Mouse (Mus musculus) kidney, adult 9 months (tissue): ENCODE data around the gene Pstpip1.

Source experiments
- DNase-seq: peaks from one replicate; pipeline ENCODE4 v3.0.0; 2022

Gene Pstpip1

DNA sequence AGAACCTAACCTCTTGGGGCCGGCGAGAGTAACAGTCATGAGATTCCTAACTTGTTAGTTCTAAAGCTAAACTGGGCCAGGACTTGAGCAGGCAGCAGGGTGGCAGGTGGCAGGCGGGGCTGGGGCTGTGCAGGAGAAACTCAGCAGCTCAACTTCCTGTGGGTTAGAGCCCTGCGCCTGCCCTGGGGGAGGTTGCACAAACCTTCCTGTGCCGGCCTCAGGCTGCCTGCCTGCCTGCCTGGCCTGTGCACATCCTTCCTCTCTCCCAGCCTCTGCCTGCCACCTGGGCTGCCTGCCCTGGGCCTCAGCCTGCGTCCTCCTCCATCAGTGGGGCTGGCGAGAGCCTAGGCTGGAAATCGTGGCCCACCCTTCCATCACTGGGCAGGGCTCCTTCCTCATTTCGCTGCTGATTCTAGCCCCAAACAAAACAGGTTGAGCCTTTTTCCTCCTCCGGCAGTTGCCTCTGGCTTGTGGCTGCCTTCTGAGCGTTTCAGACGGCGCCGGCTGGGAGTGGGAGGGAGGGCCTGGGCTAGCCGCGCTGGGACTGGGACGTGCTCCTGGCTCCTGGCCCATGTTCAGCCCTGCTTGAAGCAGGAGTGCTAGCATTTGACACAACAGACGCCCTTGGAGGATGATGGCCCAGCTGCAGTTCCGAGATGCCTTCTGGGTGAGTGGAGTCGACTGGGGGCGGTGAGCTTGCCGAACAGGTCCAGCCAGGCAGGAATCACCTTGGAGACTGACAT is at the start of gene Pstpip1:
TSS of gene Pstpip1 (plus strand) at position 185 of the 743 bp plus-strand sequence.
- DNase-seq = peak; percentile 42

DNA sequence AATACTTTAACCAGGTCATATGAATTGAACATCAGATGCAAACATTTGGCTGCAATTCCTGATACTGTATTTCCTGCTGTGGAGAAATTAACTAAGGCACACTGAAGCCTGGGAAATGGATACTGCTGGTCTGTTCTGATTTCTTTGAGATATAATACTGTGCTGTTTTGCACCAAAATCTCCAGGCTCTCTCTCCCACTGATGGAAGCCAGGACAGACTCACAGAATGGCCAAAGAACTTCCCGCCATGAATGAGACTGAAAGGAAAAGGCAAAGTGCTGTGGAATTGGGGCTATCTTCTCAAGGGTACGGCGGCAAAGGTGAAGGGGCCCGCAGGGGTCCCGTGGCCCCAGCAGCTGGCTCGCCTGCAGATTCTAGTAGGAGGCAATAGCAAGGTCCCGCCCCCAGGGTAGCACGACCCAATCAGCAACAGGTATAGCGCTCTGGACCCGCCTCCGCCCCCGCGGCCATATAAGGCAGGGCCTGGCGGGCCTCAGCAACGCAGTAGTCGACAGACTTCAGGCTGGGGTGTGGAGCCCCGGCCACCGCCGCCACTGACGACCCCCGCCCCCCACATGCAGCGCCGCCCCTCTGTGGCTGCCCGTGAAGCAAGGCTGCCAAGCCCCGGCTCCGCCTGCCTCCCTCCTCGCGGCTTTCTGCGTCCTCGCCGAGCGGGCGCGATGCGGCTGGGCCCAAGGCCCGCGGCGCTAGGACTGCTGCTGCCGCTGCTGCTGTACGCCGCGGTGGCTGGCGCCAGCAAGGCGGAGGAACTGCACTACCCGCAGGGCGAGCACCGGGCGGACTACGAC is 48.2 kb upstream of the Pstpip1 start, which contains the start of gene Rcn2:
TSS of gene Rcn2 (plus strand) at position 474 of the 809 bp plus-strand sequence.
- peak; percentile 96 for DNase-seq

DNA sequence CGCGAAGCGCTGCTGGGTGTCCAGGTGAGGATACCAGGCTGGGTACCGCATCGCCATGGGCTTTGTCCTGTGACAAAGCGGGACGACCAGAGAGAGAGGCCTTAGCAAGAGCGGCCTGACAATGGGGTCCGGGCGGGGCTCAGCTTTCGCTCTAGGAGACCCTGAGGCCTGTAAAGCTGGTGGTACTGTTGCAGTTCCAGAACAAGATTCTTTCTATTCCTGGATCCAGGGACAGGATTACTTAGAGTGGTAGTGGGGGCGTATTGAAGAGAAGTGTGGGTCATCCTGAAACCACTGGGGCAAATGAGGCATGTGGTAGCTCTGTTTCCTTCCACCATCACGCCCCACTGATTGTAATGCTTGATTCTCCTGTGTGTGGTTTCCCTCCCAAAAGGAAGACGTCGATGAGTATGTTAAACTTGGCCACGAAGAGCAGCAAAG is 47.6 kb upstream of the Pstpip1 start:
- no peak for DNase-seq

DNA sequence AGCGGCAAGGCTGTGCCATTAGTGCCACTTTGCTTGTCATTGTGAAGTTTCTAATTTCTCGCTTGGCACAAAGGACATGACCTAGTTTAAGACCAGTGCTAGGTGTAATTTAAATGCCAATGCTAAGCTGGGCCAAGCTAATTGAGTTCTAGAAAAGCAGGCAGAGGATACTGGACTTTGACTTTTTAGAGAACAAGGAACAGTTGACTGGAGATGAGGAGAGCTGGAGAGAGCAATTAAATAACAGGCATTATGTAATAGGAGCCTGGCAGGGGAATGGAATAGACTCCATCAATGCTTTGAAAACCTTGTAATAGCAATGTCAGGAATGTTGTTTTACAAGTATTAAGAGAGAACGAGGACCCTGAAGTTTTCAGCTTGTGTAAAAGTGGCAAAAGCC is 36.0 kb upstream of the Pstpip1 start:
- peak; percentile 88 for DNase-seq

DNA sequence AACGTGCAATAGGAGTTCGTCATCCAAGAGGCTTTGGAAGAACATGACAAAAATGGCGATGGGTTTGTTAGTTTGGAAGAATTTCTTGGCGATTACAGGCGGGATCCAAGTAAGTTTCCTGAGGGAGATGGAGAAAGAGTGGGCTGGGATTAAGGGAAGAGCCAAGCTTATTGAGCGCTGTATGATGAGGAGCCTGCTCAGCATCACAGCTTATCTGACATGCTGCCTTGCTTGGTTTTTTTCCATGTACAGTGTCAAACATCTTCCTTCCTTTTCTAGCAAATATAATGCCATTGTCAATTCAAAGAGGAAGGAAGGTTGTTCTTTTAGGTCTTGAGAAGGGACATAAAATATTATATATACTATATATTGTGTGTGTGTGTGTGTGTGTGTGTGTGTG is 33.6 kb upstream of the Pstpip1 start:
- no peak for DNase-seq

DNA sequence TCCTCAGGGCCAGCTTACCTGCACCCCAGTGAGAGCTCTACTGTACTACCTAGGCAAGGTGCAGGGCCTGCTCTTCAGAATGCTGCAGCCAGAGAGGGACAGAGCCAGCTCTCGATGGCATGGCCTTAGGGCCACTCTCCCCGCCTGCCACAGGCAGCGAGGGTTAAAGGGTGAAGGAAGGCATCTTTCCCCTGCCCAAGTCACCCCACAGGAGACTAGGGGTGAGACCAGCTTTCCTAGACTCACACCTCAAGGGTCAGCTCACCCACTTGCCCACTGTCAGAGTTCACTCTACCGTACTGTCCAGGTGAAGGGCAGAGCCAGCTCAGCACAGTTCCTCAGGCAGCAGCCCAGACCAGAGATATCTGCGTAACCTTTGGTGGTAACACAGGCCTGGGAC is 27.4 kb upstream of the Pstpip1 start:
- no peak for DNase-seq

DNA sequence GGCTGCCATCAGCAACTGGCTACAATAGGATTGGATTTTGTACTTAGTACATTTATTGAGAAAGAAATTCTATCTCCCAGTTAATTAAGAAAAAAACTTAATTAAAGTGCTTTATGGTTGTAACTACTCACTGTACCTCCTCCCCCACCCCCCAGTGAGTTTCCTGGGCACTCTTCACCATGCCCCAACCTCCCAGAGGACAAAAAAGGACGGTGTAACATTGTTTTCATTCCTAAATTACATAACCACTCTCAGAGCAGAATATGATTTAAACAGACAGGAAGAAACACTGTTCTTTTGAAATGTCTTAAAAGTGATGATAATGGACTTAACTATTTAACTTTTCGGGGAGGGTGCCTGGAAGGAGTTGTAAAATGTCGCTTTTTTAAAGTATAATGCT is 24.8 kb upstream of the Pstpip1 start:
- peak; percentile 43 for DNase-seq

DNA sequence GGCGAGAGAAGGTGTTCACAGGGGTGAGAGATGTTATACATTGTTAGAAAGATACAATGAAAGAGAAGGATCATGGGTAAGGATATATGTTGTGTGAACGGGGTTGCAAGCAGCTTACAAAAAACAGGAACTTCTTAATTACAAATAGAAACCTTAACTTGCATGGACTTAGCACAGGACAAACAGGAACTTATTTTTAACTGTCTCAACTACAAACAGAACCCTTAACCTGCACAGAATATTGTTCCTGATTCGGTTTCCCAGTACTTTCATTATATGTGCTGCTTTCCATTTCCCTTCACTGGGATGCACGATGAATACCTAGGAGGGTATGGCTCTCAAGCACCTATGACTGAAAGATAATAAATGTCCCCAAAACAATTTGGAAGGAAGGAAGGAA is 21.8 kb upstream of the Pstpip1 start:
- DNase-seq = no peak

DNA sequence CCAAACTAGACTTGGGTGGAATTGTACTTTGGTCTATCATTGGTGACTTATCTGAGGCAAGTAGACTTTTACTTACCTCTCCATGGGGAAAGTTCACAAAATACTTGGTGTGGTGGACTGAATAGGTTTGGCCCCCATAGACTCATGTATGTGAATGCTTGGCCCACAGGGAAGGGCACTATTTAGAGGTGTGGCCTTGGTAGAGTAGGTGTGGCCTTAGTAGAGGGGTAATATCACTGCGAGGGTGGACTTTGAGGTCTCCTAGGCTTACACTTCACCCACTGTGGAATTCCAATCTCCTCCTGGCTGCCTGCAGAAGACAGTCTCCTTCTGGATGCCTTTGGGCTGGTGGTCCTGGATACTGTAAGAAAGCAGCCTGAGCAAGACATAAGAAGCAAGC is 21.1 kb upstream of the Pstpip1 start:
- peak; percentile 11 for DNase-seq

DNA sequence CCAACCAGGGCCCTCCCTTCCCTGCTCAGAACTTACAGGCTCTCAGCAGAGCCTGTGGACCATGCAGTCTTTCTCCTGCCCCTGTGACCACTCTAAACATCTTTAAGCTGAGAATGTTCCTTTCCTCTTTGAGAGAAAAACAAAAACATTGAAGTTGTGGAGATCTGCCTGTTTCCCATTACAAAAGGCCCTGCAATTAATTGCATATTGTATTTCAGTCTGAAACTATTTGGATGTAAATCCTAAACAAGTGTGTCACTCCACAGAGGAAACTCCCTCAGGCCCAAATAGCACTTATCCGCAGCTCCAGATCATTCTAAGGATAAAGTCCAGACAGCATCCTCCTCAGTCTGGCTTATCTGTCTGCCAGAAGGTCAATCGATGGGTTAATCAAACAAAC is 16.9 kb upstream of the Pstpip1 start:
- no peak for DNase-seq

DNA sequence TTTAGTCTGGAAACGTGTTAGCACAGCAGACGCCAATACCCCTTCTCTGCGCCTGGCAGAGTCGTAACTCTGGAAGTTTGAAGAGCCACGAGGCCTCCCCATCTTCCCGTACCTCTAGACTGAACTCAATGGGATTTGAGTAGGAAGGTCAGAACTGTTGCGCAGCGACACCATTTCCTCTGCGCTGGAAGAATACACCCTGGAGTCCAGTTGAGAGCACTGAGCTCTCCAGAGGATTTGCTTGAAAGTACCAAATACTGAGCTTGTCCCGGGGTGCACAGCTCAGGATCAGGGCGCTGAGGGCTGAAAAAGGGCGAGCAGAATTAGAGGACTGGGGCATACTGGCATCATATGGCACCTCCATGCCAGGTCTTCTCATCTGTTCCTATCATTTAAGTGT is 14.9 kb upstream of the Pstpip1 start:
- no peak for DNase-seq

DNA sequence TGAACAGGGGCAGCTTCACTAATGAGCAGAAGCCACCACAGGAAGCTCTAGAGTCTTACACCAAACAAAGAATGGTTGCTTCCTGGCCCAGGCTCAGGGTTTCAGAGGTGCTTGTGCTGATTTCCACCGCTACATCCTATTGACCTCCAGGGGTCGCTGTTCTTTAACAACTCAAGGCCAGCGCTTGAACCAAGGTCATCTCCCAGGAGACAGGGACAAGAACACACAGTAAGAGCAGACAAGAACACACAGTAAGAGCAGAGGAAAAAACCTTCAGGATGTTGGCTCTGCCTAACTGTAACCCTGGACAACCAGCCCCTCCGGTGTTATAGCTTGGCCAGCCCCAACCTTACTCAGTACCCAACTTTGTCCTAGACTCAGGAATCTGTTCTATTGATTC is 14.5 kb upstream of the Pstpip1 start:
- peak; percentile 88 for DNase-seq

DNA sequence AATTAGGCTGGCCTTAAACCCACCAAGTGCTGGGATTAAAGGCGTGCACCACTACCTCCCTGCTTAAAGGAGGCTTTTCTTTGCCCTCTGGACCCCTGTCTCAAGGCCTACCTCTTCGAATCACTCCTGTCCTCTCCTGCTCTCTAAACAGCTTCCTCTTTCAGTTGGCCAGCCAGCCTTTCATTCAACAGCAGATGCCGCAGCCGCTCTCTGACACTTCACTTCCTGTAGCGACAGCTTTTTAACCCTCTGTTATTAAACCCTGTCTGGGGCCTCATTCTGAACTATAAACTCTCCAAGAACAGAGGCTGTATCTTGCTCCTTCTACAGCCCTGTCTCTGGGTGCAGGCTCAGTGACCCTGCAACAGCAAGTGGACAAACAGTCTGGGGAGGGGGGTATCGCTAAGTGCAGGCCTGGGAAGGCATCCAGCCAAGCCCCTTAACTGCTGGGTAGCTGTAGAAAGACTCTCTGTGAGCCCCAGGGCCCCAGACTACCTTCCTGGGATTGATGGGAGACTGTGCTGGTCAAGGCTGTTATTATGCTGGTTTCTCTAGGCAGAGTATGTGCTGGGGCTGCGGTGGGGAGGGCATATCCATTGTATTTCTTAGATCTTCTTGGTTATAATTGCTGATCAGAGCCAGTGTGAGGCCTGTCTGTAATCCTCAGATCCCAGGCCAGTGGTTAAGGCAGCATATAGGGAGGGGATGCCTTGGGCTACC is 13.7 kb upstream of the Pstpip1 start:
- DNase-seq = peak; percentile 45

DNA sequence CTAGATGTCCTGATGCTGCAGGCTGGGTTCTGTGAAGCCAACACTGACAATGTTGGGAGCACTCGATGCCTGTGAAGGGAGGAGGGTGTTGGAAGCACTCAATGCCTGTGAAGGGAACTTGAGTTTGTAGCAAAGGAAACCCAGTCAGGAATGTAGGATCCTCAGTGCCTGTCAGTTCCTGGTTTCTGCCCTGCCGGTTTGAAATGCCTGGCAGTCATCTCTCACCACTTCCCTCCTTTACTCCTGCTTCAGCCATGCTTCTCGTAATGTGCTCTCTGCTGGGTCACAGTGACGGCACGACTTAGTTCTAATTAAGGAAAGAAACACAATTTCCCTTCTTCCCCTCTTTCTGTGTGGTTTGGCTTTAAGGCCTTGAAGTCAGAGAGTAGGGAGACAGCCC is 10.2 kb upstream of the Pstpip1 start:
- DNase-seq = no peak

DNA sequence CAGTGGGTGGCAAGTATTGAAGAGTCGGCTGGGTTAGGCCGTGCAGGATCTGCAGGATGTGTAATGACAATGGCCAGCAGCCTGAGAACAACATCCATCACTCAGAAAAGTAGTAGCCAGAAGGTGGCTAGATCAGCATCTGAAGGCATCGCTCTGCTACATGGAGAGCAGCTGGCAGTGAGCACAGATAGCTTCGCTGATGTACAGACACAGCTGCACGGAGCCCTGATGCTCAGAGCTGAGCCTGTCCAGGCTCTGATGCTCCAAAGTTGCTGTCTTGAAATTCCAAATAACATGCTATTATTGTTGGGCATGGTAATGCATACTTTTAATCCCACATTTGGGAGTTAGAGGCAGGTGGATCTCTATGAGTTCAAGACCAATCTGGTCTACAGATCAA is 3.2 kb upstream of the Pstpip1 start:
- no peak for DNase-seq

DNA sequence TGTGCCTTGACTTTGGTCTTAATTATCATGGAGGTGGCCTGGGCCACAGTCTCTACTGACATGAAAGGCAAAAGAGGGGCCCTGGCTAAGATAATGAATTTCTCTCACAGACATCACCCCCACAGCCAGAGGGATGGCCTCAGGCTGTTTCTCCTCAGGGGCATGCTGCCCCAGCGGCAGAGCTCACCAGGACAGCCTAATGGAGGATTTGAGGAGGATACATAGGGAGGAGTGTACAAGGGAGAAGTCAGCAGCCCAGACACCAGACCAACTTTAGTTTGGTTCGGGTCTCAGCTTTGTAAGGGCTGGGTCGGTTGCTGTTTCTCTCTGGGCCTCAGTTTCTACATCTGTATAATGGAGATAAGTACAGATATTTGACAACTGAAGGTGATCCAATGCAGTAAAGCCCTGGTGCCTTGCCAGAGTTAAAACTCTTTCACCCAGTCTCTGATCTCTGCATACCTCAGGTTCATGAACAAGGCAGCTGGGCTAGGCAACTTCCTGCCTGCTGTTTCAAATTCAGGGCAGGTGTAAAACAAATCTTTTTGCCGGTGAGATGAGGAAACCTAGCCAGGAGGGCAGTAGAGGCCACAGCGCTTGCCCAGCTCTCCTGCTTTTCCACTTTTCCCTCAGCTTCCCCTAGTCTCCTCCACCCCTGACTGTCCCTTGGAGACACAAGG is 924 bp downstream of the Pstpip1 start:
- DNase-seq = no peak

DNA sequence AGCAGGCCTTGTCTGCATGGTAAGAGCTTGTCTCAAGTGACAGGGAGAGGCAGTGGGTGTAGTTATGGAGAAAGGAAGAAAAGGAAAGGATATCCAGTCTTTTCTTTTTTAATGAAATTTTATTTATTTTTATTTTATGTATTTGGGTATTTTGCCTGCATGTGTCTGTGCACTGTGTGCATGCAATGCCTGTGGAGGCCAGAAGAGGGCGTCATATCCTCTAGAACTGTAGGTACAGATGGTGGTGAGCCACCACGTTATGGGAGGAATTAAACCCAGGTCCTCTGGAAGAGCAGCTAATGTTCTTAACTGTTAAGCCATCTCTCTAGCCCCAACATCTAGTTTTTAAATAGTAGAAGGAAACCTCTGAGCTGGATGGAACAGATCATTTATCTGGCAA is 2.3 kb downstream of the Pstpip1 start:
- DNase-seq = no peak

DNA sequence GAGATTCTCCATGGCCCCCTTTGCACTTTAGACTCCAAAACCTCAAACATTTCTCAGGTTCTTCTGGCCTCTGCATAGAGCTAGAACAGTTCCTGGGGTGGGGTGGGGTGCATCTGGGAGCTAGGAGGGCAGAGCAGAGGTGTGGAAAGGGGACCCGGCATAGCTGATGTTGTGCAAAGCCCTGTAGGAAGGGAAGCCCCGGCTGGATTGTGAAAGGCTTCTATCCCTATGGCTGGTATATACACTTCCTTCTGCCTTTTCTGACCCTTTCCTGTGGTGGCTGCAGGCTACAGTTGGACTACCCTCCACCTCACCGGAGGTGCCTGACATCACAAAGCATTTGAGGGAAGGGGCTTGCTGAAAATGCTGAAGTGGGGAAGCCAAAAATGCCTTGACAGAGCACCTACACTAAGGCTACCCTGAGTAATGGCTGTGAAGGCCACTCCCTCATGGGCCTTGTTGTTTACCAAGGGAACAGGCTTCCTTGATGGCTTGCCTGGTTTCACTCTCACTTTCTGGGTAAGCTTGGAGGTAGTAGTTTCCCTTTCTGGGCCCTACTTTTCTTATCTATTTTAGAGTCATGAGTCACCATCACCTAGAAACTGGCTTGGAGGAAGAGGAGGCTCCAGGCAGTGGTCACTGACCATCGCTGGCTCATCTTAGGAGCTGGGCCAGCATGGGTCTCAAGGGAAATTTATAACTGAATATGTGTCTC is 8.0 kb downstream of the Pstpip1 start:
- DNase-seq = no peak

DNA sequence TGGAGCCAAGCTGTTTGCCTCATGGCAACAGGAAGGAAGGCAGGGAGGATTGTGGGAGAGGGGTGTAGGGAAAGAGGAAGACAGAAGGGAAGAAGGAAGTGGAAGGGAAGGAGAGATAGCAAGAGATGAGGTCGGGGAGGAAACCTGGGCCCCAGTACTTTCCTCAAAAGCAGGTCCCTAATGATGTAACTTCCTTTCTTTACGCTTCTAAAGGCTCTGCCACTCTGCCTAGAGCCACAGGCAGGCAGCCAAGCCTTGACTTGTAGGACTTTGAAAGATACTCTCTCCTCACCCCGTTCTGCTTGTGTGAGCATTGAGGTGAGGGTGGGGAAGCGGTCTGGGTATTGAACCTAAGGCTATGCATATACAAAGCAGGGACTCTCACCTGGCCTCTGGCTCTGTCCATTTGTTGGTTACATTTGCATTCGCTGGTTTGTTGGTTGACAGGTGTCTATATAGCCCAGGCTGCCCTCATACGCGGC is 10.3 kb downstream of the Pstpip1 start:
- no peak for DNase-seq

DNA sequence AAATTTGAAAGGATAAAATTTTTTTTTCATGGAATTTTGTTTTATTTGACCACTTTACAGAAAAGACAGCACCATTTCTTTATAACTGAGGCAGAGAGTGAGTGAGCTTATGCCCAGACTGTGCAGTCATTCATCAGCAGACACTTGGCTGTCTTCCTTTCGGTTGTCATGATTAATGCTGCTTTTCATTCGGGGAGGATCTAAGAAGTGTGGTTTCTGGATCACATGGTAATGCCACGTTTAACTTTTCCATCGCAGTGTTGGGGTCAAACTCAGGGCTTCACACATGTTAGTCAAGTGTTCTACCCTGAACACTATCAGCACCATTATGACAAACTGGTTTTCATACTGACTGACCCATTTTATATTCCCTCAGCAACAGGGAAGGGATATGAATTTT is 11.3 kb downstream of the Pstpip1 start:
- DNase-seq = no peak

DNA sequence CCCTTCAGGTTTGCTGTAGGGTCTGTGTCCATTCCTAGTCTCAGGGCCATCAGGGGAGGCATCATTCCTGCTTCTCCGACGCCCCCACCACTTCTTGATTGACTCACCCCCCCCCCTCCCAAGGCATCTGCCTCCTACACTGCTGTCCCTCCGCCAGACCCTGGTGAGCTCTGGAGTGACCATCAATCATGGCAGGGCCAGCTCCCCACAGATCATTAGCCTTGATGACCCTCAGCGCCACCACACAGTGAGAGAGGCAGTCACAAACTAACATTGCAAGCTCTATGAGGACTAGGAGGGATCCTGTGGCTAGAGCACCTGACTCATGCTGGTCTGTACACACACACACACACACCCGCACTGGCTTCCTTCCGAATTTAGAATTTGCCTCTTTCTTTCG is 15.2 kb downstream of the Pstpip1 start:
- DNase-seq = no peak
